Mouse (Mus musculus): ENCODE measurements around the gene Snrpg.

DNA sequence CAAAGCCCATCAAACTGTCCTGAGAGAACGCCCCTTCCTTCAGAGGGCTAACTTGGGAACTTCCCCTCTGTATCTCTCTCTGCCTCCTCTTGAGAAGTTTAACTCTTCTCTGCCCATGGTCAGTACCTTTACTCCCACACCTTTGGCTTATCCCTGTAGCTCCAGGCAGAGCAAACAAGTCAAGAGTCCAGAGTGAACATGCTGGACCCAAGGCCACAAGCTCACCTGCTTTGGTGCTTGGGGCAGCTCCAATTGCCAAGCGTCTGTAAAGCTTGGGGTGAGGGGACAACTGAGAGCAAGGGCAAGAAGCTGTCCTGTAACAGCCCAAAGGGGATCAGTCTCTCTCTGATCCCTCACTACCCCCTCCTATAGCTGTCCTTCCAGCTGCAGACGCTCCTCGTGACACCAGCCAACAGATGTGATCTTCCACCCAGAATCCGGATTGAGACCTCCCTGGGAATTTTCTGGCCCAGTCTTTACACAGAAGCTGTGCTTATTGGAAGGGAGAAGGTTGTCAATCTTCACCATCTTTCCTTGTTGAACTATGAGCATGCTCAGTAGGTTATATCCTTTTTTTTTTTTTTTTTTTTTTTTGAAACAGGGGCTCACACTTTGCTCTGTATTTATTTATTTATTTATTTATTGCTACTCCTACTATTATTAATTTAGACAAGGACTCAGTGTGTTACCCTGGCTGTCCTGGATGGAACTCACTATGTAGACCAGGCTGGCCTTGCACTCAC is 14.4 kb downstream of the Snrpg start:
- TF ChIP-seq CTCF (IDR thresholded peaks at IDR 0.05; ENCODE audit: low read depth, low read length) (no peak), EP300 (IDR thresholded peaks at IDR 0.05; ENCODE audit: insufficient read depth, low read depth, low read length) (no peak)

Measured in ES-Bruce4 (cell line).